Mouse (Mus musculus): ENCODE results near the gene Clk2.

Clk2 gene

DNA sequence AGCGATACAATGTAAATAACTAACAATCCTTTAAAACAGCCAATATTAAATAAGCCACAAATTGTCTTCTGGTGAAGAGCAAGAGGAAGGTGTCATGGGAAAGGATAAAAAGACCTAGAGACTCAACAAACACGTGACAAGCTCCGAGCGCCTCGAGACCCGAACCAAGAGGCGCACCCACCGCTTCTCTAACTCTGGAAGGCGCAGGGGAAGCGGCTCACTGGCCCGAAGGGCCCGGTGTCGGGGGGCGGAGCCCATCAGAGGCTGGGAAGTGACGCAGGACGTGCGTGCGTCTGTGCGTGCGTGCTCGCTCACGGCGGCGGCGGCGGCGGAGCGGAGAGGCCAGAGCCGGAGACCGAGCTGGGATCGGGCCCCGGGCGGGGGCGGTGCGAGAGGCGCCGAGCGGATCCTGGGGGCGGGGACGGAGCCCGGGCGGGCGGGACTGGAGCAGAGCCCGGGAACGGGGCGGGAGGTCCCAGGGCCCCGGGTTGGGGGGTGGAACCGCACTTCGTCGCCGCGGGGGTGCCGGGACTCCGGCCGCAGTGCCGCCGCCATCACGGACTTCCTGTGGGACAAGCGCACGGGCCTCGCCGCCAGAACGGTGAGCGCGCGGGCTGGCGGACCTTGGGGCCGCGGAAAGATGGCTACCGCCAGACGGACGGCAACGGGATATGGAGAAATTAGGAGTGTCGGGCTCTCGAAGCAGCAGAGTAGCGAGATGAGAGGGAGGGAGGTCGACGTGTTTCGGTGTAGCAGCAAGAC lies at the start of gene Clk2:
TSS of gene Clk2 (plus strand) at position 290 of the 762 bp plus-strand sequence.
- peak; percentile 94 for DNase-seq

DNA sequence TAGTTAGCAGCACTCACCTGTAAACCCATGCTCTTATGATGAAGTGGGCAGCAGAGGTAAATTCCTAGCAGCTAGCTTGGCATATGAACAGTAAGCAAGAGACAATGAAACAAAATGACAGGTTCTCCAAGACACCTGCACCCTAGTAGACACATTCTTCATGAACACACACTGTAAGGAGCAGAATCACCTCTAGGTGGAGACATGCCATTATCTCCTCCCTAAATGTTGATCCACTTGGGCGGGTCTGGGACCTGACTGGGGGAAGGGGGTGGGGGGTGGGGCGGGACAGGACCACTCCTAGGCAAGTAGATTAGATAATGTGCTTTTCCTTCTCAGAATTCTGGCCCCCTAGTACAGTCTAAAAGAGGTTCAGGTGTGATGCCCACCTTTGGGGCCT lies 49.1 kb upstream of the Clk2 start:
- DNase-seq, result no peak

DNA sequence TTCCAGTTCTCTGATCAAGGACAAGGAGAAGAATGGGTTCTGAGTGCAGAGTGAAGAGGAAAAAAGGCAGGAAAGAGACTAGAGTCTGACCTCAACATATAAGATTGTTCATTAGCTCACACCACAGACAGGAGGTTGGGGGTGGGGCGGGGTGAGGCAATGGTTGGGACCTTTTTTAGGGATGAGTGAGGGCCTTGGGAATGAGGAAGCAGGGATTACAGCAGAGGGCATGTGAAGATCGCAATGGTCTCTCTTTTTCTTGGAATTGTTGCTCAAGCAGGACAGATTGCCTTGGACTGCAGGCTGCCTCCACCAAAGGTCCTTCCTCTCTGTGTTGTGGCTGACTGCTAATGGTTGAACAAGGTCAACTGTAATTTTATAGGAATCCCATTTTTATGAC lies 41.3 kb upstream of the Clk2 start:
- DNase-seq, result no peak

DNA sequence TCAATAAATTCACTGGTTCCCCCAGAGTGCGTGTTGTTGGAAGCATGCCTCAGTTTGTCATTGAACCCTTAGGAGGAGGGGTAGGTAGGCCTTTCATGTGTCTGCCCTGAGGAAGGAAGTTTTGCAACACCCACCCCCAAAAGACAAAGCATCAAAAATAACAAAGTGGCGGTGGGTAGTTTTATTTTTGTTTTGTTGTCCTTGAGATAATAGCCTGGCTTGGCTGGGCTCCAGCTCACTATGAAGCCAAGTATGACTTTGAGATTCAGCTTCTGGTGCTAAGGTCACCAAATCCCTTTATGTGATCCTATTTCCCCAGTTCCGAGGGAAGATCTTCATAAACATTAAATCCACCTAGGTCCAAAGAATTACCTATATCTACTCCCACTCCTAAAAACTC lies 40.4 kb upstream of the Clk2 start:
- DNase-seq, result no peak

DNA sequence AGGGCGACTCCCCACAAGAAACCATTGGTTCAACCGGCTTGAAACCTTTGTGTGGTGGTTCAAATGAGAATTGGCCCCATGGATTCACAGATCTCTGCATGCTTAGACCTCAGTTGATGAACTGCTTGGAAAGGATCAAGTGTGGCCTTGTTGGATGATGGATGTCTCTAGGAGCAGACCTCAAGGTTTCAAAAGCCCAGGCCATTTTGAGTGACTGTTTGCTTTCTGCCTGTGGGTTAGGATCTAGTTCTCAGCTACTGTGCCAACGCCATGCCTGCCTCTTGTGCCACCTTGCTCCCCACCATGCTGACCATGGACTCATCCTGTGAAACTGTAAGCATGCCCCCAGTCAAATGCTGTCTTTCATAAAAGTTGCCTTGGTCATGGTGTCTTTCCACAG lies 38.6 kb upstream of the Clk2 start:
- no peak for DNase-seq

DNA sequence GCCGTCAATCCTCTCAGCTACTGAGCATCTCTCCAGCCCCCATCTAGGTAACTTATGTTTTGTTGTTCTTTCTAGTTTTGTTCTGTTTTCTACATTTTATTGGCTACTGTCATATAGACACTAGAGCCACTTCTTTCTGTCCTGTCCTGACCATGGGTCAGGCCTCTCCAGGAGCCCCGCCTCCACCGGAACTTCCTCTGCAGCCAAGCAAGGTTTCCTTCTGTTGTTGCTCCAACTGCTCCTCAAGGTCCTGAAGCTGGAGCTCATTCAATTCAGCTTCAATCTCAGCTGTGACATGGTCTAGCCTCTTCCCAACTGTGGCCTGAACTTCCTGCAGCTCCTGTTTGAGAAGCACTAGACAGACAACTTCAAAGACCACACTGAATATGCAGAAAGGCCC lies 34.7 kb upstream of the Clk2 start:
- no peak for DNase-seq

DNA sequence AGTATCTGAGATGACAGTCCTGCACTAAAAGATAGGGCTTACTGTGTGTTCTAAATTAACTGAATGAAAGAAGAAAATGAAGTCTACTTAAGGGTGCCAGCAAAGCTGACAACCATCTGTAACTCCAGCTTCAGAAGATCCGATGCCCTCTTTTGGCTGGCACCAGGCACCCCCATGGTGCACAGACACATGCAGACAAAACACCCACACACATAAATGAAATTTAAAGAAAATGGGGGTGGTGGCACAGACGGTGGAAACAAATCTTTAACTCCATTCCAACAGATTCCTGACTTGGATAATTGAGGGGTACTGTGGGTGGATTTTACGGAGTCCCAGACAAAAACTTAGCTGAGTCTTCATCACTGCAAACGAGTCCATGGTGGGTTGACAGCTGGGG lies 32.8 kb upstream of the Clk2 start:
- DNase-seq, result no peak

DNA sequence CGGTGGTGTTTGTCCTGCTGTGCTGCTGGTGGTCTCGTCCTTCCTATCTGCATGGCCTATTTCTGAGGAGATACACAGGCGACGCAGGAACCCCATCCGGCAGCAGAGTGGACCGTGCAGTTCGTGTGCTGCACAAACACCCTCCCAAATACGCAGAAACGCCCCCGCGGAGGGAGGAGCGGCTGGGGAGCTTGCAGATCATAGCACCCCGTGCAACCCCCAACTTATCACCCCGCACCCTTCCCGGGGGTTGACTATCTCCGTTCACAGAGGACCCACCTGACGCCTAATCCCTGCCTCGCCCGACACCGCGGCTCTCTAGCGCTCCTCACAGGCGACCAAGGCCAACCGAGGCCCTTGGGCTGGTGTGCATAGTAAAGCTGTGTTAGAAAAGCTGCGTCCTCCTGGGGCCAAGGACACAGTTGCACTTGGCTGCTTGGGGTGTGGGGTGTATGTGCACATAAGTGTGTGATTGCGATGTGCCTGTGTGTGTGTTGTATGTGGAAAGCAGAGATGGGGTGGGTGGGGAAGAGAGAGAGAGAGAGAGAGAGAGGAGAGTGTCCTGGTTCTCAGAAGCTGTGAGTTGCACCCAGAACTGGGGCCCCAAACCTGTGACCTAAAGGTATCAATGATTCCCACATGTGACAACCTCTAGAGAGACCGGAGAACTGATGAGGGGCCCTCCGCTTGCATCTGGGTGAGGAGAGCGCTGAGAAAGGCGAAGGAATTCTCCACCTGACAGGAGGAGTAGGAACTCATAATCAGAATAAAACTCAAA lies 32.1 kb upstream of the Clk2 start:
- peak; percentile 38 for DNase-seq

DNA sequence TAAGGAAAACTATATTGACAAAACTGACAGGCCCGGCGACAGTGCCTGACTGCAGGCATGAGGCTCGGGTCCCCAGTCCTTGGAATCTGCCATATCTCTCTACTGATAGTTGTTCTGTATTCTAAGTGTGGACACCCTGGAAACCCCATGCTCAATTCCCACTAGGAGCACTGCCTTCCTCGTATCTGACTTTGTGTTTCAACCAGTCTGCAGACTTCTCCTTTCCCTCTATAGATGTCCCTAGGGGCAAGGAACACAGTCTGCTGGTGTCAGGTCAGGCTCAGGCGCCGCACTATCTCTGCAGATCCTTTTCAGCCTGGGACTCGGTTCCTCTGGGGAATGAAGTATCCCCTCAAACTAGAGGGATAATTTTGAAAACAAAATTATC lies 31.5 kb upstream of the Clk2 start:
- DNase-seq, result no peak

DNA sequence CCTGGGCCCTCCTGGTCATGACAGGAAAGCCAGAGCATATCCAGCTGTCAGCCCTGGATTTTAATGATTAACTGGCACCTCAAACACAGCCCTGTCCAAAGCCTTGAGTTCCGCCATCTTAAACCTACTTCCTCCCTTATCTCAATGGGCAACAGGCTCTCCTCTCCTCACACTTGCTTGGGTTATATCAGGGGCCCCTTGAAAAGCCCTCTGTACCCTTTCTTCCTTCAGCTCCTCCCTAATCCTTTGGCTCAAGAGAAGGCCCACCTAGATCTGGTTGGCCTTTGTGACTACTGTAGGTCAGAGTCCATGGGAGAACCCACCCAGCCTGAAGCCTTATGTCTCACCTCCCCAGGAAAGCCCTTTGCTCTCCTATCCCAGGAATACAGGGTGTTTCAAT lies 30.8 kb upstream of the Clk2 start:
- no peak for DNase-seq

DNA sequence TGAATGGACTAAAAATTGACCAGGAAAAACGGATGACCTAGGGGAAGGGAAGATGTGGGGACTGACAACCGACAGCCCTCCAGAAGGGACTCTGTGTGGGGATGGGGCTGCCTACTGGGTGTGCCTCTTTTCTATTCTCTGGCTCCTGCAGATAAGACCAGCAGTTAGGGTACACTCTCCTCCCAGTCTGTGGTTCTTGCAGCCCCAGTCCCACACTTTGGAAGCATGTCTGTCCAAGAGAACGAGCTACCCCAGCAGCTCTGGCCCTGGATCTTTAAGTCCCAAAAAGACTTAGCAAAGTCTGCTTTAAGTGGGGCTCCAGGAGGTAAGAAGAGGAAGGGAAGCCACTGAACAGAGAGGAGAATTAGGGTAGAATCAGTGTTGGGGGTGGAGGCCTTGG lies 28.6 kb upstream of the Clk2 start, which contains the start of gene Pklr:
TSS of gene Pklr (plus strand) at position 185 of the 400 bp plus-strand sequence.
- DNase-seq, result no peak

DNA sequence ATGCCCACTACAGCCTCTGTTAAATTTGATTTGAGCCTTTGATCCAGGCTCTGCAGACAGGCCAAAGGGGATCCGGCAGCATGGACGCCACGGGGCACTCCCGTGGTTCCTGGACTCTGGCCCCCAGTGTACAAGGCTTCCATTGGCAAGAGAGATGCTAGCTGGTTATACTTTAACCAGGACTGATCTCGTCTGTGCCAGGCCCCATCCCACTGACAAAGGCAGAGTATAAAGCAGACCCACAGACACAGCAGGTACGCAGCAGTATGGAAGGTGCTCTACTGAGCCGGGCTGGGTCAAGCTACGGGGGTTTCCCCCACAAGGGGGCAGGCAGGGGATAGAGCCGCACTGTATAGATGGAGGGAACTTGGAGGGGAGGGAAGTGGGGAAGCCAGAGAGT lies 28.2 kb upstream of the Clk2 start:
- DNase-seq, result no peak

DNA sequence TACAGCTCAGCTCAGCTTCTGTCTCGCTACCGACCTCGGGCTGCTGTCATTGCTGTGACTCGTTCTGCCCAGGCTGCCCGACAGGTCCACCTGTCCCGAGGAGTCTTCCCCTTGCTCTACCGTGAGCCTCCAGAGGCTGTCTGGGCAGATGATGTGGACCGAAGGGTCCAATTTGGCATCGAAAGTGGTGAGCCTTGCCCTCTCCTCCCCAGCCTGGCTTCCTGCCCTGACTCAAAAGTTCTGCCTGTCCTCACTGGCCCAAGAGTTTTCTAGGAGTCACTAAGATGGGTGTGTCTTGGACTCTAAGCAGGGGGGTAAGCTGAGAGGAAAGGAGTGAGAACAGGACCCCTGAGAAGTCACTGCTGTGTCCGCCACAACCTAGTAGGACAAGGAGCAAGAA lies 19.8 kb upstream of the Clk2 start:
- no peak for DNase-seq

DNA sequence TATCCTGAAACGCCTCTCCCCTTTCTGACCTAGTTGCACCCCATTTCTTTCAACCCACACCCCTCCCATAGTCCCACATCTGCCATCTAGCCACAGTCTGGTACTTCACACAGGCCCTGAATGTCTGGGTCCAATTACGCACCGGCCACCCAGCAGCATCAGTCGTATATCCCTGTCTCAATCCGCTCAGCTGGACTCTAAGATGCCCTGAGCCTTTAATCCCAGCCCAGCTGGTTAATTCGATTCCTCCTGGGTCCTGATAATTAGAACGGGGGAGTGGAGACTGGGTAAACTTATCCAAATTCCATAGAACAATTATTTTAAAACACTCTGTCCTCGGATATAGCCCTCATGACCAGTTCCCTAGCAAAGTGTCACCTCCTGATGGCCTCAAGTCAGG lies 19.0 kb upstream of the Clk2 start:
- no peak for DNase-seq

DNA sequence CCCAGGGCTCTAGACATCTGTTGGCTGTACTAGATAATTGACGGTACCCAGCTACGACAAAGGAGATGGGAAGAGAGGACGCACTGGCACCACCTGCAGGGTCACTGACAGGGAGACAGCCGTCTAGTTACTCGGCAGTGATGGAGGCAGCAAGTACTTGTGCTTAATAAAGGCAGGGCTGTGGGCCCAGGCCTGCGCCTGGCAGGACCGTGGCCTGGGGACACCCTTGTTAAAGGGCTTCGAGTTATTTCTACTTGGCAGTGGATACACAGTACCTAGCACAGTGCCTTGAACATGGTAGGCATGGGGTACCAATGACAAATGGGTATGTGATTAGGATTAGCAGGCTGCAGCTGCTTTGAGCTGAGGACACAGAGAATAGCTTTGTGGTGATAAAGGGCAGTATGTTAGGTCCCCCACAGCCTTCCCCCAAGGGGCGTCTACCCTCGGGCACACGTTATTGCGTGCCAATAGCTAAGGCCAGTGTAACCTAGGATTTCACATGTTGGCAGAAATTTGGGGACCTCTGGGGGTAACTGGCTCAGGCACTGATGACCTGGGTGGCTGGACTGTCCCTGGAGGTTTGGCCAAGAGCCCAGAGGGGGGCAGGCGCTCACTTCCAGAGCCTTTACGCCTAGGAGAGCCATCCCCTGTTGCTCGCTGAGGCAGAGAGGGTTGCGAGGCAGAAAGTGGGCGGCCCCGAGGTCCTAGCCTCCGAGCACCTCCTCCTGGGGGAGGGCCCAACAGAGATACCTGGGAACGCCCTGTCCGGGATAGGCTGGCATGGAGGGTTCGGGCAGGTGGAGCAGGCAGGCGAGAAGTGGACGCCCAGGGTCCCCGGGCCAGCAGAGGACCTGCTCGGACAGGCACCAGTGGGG lies 17.3 kb upstream of the Clk2 start:
- DNase-seq, result peak; percentile 31

DNA sequence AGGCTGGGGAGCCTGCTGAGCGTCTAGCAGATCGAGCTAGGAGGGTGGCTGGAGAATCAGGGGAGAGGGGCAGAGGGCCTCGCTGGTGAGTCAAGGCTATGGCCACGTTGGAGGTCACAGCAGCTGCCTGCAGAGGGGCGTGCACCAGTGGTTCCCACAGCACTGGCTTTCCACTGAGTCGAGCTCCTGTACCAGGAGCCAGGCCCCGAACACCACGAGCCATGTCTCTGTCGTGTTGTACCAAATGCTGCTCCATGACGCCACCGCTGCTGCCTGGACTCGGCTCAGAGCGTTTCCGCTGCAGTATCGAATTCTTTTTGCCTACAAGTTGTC lies 16.6 kb upstream of the Clk2 start:
- no peak for DNase-seq

DNA sequence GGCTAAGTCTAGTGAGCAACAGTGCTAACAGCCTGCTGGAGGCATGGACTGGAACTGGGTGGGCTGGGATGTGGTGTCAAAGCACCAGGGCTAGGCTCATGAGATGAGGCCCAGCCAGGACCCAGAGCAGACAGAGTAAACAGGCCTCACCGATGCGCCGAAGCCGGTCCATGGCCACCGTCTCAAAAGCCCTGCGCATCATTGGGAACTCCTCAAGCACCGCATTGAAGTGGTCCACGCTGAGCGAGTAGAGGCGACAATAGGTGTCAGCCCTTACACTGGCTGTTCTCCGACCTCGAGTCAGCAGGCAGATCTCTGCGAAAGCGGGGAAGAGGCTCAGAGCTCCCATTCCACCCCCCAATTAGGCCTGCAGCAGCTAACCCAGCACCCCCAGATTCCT lies 16.0 kb upstream of the Clk2 start:
- no peak for DNase-seq

DNA sequence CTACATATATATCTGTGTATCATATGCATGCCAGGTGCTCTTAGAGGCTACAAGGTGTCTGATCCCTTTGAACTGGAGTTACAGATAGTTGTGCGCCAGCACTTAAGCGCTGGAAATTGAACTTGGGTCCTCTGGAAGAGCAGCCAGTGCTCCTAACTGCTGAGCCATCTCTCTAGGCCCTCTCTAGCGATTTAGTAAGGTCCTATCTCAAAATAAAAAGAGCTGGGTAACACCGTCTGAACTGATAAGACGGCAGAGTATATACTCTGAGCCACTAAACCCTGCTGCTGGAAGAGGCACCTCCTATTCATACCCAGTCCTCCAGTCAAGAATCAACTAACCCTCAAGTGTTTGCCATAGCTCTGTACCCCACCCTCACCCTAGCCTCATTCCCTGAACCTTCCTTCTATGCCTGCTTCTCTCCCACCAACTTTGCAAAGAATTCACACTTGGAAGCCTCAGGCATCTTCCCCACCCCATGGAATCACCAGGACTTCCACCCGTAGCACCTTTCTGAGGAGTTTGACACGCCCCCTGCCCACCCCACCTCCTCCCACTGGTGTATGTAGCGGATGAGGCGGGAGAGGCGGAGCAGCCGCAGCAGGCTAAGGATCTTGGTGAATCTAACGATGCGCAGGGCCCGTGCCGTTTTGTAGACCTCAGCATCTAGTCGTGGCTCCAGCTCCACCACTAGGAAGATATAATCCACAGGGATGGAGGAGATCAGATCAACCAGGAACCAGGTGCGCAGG lies 12.3 kb upstream of the Clk2 start:
- no peak for DNase-seq

DNA sequence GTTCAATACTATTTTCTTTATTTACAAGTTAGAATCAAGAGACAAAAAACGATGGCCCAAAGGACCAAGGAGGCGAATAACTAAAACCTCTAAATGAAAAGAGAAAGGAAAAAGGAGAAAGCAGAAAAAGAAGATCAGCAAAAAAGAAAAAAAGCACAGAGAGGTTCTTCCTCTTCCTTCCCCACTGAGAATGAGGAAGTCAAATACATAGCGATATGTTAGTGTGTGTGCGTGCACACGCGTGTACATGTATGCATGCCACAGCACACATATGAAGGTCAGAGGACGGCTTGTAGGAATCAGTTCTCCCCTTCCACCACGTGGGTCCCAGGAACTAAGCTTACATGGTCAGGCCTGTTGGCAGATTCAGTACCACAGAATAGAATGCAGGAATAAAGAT lies 7.6 kb upstream of the Clk2 start:
- no peak for DNase-seq

DNA sequence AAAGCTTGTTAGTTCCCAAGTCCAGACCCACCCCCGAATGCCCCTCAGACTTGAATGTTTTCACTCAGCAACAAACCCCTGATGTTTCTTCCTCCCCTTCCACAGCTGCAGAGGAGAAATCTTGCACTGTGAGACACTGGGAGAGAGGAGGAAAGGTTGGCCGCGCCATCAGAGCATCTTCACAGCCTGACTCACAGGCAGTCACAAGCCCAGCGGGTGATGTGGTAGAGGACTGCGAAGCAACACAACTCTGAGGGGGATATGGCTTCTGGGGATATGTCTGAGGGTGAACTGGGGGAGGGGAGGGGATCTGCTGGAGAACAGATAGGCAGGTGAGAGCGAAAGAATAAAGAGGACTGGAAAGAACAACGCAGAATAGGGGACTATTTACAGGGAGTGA lies 5.9 kb upstream of the Clk2 start:
- DNase-seq, result no peak

DNA sequence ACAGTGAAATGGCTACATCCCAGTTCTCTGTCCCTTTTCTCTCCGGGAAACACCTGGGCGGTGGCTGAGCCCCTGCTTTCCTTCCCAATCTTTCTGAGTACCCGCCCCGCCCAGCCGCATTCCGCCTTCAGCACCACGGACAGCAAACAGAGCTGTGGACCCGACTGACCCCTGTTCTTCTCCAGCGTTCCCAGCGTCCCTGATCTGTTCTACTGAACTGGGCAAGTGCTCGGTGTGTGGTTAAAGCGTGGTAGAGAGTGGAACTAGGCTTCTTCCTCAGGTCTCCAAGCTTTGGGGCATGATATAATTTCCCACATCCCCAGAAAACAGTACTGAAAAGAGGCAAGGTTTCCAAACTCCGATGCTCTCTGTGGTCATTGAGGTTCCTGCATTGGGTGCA lies 5.4 kb upstream of the Clk2 start:
- no peak for DNase-seq

DNA sequence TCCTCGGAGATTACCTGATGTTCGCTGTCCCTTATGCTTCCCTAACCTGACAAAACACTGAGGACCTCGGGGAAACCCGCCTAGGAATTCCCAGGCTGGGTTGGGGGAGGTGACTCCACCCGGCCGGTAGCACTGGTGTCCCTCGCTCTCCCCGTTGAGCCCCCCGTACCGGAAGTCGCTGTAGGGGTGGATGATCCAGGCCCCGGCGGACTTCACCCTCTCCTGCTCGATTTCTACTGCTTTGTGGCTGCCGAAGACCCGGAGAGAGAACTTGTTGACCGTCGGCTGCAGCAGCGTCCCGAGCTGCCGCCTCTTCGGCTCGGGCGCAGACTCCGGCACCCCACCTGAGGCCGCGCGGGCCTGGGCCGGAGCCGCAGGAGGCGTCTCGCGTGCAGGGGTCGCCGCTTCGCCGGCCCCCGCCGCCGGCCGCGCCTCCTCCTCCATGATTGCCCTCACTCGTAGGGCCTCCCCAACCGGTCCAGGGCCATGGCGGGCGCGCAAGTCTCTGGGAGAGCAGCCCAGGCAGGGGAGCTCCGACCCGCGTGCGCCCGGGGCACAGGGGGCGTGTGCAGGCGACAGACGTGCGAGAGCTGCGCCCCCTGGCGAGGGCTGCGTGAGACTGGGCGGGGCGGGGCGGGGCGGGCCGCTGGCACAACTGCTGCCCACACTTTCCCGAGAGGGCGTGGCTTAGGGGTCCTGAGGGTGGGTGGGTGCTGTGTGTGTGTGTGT lies 4.8 kb upstream of the Clk2 start, which contains the start of gene Hcn3:
TSS of gene Hcn3 (minus strand) at position 581 of the 729 bp plus-strand sequence.
- peak; percentile 62 for DNase-seq

Measured in cerebellum, adult 11-12 months (tissue).